Mouse (Mus musculus) lung, postnatal 36 days (tissue): Measurements from ENCODE around the gene Ppp2r5c.

ENCODE experiments used
- DNase-seq: peaks from one replicate; pipeline ENCODE4 v3.0.0; 2022; ENCODE audit warnings: mixed read lengths

The Ppp2r5c gene

GRCm38 (mm10) chr12:110446290-110447170 lies at the start of gene Ppp2r5c:
Ppp2r5c (plus strand) TSS chr12:110447120.
- peak; percentile 95 for DNase-seq

GRCm38 (mm10) chr12:110398351-110398750 lies 48.6 kb upstream of the Ppp2r5c start:
- peak; percentile 79 for DNase-seq

- no peak for DNase-seq
Measured at GRCm38 (mm10) chr12:110399161-110399560, 47.8 kb upstream of the Ppp2r5c start.

GRCm38 (mm10) chr12:110400936-110401335 lies 46.0 kb upstream of the Ppp2r5c start:
- DNase-seq = no peak

- DNase-seq = no peak
Measured at GRCm38 (mm10) chr12:110401871-110402270, 45.0 kb upstream of the Ppp2r5c start.

GRCm38 (mm10) chr12:110416244-110416643 lies 30.7 kb upstream of the Ppp2r5c start:
- peak; percentile 44 for DNase-seq

- peak; percentile 46 for DNase-seq
Measured at GRCm38 (mm10) chr12:110417023-110417986, 29.6 kb upstream of the Ppp2r5c start.

- DNase-seq = peak; percentile 85
Measured at GRCm38 (mm10) chr12:110417987-110418734, 28.8 kb upstream of the Ppp2r5c start.

- peak; percentile 70 for DNase-seq
Measured at GRCm38 (mm10) chr12:110418735-110419350, 28.1 kb upstream of the Ppp2r5c start.

- DNase-seq = no peak
Measured at GRCm38 (mm10) chr12:110419879-110420278, 27.0 kb upstream of the Ppp2r5c start.

- DNase-seq = no peak
Measured at GRCm38 (mm10) chr12:110421361-110421760, 25.6 kb upstream of the Ppp2r5c start.

GRCm38 (mm10) chr12:110424008-110424704 lies 22.8 kb upstream of the Ppp2r5c start:
- no peak for DNase-seq

GRCm38 (mm10) chr12:110426417-110427010 lies 20.4 kb upstream of the Ppp2r5c start:
- DNase-seq = no peak

GRCm38 (mm10) chr12:110429340-110429973 lies 17.5 kb upstream of the Ppp2r5c start:
- no peak for DNase-seq

- DNase-seq = no peak
Measured at GRCm38 (mm10) chr12:110429990-110430389, 16.9 kb upstream of the Ppp2r5c start.

GRCm38 (mm10) chr12:110431805-110432204 lies 15.1 kb upstream of the Ppp2r5c start:
- peak; percentile 79 for DNase-seq

GRCm38 (mm10) chr12:110436638-110437366 lies 10.1 kb upstream of the Ppp2r5c start:
- peak; percentile 64 for DNase-seq

- DNase-seq = no peak
Measured at GRCm38 (mm10) chr12:110437367-110437703, 9.6 kb upstream of the Ppp2r5c start.

- DNase-seq = no peak
Measured at GRCm38 (mm10) chr12:110438367-110438973, 8.4 kb upstream of the Ppp2r5c start.
